Mouse (Mus musculus) neural tube, embryonic 10.5 days (tissue): ENCODE measurements around the gene Clk1.

ENCODE experiments used
- DNase-seq: peaks from one replicate; pipeline ENCODE4 v3.0.0-alpha.2; 2017; ENCODE audit warnings: low spot score; ENCODE audit errors: extremely low spot score

The Clk1 gene

GRCm38 (mm10) chr1:58423371-58424248 lies at the start of gene Clk1:
Clk1 (minus strand) TSS chr1:58424066.
- DNase-seq: peak; percentile 94

GRCm38 (mm10) chr1:58465561-58465960 lies 41.7 kb upstream of the Clk1 start:
- no peak for DNase-seq

GRCm38 (mm10) chr1:58465042-58465441 lies 41.2 kb upstream of the Clk1 start:
- DNase-seq: no peak

GRCm38 (mm10) chr1:58463935-58464334 lies 40.1 kb upstream of the Clk1 start:
- no peak for DNase-seq

- DNase-seq: no peak
Measured at GRCm38 (mm10) chr1:58460566-58460965, 36.7 kb upstream of the Clk1 start.

GRCm38 (mm10) chr1:58458867-58459266 lies 35.0 kb upstream of the Clk1 start:
- no peak for DNase-seq

- no peak for DNase-seq
Measured at GRCm38 (mm10) chr1:58458175-58458574, 34.3 kb upstream of the Clk1 start.

GRCm38 (mm10) chr1:58454316-58454715 lies 30.4 kb upstream of the Clk1 start:
- DNase-seq: no peak

- DNase-seq: no peak
Measured at GRCm38 (mm10) chr1:58448396-58448795, 24.5 kb upstream of the Clk1 start.

- DNase-seq: no peak
Measured at GRCm38 (mm10) chr1:58447766-58448165, 23.9 kb upstream of the Clk1 start.

GRCm38 (mm10) chr1:58445861-58446260 lies 22.0 kb upstream of the Clk1 start:
- DNase-seq: no peak

GRCm38 (mm10) chr1:58445143-58445722 lies 21.4 kb upstream of the Clk1 start, which contains the start of the genes Nif3l1 and Ppil3:
Nif3l1 (plus strand) TSS chr1:58445151.
Ppil3 (minus strand) TSS chr1:58445486.
- DNase-seq: peak; percentile 87

- DNase-seq: no peak
Measured at GRCm38 (mm10) chr1:58444691-58445090, 20.8 kb upstream of the Clk1 start.

- no peak for DNase-seq
Measured at GRCm38 (mm10) chr1:58424551-58424950, 685 bp upstream of the Clk1 start.

GRCm38 (mm10) chr1:58422879-58423278 lies 987 bp downstream of the Clk1 start:
- DNase-seq: no peak

GRCm38 (mm10) chr1:58420961-58421360 lies 2.9 kb downstream of the Clk1 start:
- DNase-seq: no peak

GRCm38 (mm10) chr1:58420032-58420431 lies 3.8 kb downstream of the Clk1 start:
- DNase-seq: no peak

GRCm38 (mm10) chr1:58416048-58416447 lies 7.8 kb downstream of the Clk1 start:
- no peak for DNase-seq

- DNase-seq: no peak
Measured at GRCm38 (mm10) chr1:58415442-58415841, 8.4 kb downstream of the Clk1 start.

- no peak for DNase-seq
Measured at GRCm38 (mm10) chr1:58410776-58411175, 13.1 kb downstream of the Clk1 start.

- no peak for DNase-seq
Measured at GRCm38 (mm10) chr1:58410198-58410588, 13.7 kb downstream of the Clk1 start.

- no peak for DNase-seq
Measured at GRCm38 (mm10) chr1:58409553-58410197, 14.2 kb downstream of the Clk1 start.
